Mouse (Mus musculus) heart, postnatal 4 days (tissue): ENCODE results near the gene Abtb1. TPM values are rescaled to one million over a fixed set of nuclear protein-coding genes. Genes with fewer than 3 reads are reported as not detected.

Source experiments
- DNase-seq: peaks from one replicate; pipeline ENCODE4 v3.0.0; 2021
- total RNA-seq, 2 experiments: library from RNA; stranded (reverse); gene quantifications; 2 replicates each; pipeline ENCODE4 v1.2.3; 2021

Gene Abtb1
- total RNA-seq, 2 experiments from 2014 or later: 14.8 to 19.6 TPM

DNA sequence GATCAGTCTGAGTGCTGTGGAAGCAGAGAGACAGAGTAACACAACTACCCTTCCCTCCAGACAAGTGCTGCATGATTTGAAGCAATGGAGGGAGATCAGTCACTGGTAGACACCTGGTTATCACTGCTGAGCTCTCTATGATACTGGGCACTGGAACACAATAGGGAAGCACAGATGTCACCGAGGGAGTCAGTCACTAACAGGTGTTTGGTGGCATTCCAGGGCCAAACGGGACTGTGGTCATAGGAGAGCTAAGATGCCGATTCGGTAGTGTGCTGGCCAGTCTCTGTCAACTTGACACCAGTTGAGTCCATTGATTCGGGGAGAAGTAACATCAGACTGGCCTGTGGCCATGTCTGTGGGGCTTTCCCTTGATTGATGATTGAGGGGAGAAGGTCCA is 12.7 kb upstream of the Abtb1 start:
- no peak for DNase-seq

DNA sequence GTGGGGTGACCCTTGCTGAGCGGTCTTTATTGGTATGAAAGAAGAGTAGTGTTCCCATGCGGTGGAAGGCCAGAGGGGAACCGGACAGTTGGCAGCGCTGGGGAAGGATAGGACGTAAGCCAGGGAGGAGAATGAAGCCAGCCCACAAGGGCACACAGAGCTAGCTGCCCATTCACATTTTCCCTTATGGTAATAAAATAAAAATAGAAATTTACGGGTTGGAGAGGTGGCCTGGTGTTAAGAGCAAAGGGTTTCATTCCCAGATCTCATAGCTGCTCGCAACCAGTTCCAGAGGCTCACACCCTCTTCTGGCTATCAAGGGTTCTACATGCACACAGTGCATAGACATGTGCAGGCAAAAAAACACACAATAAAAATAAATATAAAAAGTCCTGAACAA is 8.2 kb upstream of the Abtb1 start:
- peak; percentile 40 for DNase-seq

- peak; percentile 46 for DNase-seq
Measured at GRCm38 (mm10) chr6:88849270-88849669, 7.5 kb upstream of the Abtb1 start.

GRCm38 (mm10) chr6:88847571-88847970 is 5.8 kb upstream of the Abtb1 start:
- DNase-seq: no peak

DNA sequence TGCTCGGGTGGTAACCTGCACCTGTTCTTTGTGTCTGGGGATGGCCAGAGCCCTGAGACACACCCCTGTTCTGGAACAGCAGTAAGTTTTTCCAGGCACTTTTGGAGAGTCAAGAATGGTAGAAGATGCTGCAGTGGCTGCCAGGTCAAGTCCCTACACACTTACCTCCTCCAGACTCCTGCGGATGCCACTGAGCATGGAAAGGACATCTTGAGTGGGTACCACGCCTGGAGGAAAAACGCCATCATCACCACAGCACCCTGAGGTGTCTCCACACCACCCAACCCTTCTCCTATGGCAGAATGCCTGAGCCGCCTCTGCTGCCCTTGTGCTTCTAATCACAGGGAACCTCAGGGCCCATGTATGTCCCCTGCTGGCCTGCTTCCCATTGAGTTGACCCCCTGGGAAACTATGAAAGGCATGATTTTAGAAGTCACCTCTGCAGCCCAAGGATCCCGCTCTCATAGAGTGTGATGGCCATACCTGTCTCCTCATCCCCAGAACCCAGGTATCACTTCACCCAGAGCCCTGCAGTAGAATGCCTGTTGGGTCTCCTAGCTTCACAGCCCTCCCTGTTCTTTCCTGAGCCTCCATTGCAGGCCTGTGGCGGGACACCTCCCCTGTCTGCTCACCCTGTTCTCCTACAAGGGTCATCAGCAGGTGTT is 3.2 kb upstream of the Abtb1 start:
- no peak for DNase-seq

GRCm38 (mm10) chr6:88843781-88844725 is 2.3 kb upstream of the Abtb1 start:
- no peak for DNase-seq

GRCm38 (mm10) chr6:88843241-88843640 is 1.5 kb upstream of the Abtb1 start:
- peak; percentile 7 for DNase-seq

GRCm38 (mm10) chr6:88842731-88843151 is 957 bp upstream of the Abtb1 start:
- peak; percentile 60 for DNase-seq

DNA sequence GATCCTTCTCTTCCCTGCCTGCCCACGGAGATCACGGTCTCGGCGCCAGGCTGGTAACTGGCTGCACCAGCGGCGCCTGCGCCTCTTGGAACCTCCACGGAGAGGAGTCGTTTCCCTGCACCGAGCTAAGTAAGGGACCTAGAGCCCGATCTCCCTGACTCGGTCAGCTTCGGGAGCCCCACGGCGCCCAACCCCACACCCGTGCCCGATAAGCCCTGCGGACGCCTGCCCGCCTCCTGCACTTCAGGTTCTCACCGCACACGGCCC is 337 bp downstream of the Abtb1 start:
- DNase-seq: no peak

GRCm38 (mm10) chr6:88840791-88841513 is 832 bp downstream of the Abtb1 start:
- DNase-seq: peak; percentile 21

- no peak for DNase-seq
Measured at GRCm38 (mm10) chr6:88840211-88840610, 1.6 kb downstream of the Abtb1 start.

- DNase-seq: no peak
Measured at GRCm38 (mm10) chr6:88839135-88839970, 2.4 kb downstream of the Abtb1 start.

- DNase-seq: no peak
Measured at GRCm38 (mm10) chr6:88838613-88839012, 3.2 kb downstream of the Abtb1 start.

- DNase-seq: no peak
Measured at GRCm38 (mm10) chr6:88837999-88838398, 3.8 kb downstream of the Abtb1 start.

GRCm38 (mm10) chr6:88836178-88836819 is 5.5 kb downstream of the Abtb1 start:
- peak; percentile 45 for DNase-seq

DNA sequence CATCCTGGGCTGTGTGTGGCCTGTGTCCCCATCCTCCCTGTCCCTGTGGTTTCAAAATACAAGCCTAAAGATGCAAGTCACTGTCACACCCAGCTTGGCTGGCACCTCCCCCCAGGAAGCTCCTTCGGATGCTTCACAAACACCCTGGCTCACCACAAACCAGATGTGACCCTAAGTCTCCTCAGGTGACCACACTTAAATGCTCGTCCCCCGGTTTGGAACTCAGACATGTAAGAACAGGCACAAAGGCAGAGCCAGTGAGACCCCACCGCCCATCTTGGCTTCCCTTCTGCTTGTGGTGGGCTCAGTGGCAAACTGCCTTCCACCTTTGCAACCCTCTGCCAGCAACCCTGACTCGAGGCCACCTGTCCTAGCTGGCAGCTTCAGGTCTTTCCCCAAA is 6.7 kb downstream of the Abtb1 start:
- DNase-seq: no peak

DNA sequence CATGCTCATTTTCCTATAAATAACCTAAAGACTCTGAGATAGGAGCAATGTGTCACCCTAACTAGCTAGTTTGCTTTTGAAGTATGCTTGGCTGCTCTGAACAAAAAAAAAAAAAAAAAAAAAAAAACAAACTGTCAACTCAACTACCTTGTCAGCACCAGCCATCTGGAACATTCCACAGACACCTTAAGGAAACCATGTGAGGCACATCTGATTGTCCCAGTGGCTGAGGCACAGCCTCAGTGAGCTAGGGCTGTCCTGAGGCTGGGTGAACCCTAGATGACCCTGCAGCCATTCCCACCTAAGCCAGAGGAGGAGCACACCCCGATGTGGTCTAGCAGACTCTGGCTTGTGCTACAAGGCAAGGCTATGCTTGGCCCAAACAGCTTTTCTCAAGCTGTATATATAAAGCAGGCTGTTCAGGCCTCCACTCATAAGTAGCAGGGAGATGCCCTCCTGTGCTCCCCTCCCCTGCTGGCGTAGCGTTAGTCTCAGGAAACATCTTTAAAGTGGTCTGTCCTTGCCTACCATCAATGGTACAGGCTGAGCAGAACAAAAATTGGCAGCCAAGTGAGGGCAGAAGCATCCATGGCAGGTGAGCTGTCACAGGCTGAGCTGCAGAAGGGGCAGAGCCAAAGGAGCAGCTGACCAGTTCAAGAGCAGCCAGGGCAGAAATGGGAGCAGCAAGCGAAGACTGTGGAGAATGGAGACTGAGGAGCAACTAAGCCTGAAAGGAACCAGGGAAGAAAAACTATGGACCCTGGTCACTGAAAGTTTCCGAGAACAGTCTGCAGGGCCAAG is 8.2 kb downstream of the Abtb1 start:
- peak; percentile 40 for DNase-seq

GRCm38 (mm10) chr6:88832663-88833062 is 9.1 kb downstream of the Abtb1 start:
- no peak for DNase-seq

DNA sequence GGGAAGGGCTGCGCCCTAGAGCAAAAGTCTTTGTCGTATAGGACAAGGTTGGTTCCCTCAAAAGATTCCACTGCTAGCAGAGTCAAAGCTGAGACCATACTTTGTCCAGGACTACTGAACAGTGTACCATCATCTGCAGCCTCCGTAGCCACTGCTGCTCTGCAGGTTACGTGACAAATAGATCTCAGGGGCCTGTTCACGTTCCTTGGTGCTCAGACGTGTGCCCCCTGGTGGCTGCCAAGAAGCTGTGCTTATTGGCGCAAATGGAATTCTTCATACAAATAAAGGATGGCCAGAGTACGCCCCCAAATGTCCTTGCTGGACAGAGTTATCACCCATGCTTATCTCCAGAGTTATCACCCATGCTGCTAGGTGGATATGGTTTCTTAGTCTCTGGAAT is 10.3 kb downstream of the Abtb1 start:
- peak; percentile 76 for DNase-seq

GRCm38 (mm10) chr6:88830112-88830702 is 11.6 kb downstream of the Abtb1 start:
- no peak for DNase-seq

DNA sequence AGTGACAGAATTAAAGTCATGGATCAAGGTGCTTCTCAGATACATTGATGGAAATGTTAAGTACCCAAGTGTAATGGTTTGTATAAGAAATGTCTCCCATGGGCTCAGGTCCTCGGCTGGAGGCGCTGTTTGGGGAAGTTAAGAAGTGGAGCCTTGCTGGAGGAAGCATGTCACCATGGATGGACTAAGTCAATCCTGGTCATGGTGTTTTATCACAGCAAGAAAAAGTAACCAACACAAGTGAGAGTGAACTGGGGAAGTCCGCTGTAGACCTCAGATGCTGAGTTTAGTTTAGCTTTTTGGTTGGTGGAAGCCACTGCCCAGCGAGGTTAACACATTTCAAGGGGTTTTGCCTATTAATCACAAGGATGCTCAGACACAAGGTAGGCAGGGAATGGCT is 12.2 kb downstream of the Abtb1 start:
- no peak for DNase-seq
